10 mouse cellular contexts compared by ENCODE assay signal in genomic region chr1:179853421-179853820, GRCm38 (mm10). TPM values are rescaled to one million over a fixed set of nuclear protein-coding genes. Genes with fewer than 3 reads are reported as not detected.
DNase-seq lines count a peak whose midpoint lies in the region; ATAC-seq and TF ChIP-seq lines count a peak whose summit lies in the region.
"Had no signal": no experiment of that assay in that cellular context is flagged by ENCODE, and none has a peak within 500 bp of the region (broad histone marks: within the 10 kb centered on the region; RNA-seq: fewer than 3 reads in every experiment).

No protein-coding gene starts in this region.

- H3K4me2 ChIP-seq in neural tube, embryonic 15.5 days, result no peak overlapping the region
- H3K4me2 ChIP-seq: stomach, embryonic 15.5 days had no signal

- ATAC-seq in neural tube, embryonic 15.5 days (ENCODE audit: low FRiP score), result no peak

- H3K36me3 ChIP-seq in neural tube, embryonic 15.5 days, result no peaks in the 10 kb centered on the region
- H3K36me3 ChIP-seq: stomach, embryonic 15.5 days had no signal

- H3K27me3 ChIP-seq in neural tube, embryonic 15.5 days (replicated peaks), result no peaks in the 10 kb centered on the region
- H3K27me3 ChIP-seq: stomach, embryonic 15.5 days had no signal

- no peaks in the 10 kb centered on the region for H3K9me3 ChIP-seq in neural tube, embryonic 15.5 days (replicated peaks)
- H3K9me3 ChIP-seq: stomach, embryonic 15.5 days had no signal

- WGBS in neural tube, embryonic 15.5 days, result 38% methylated on average over 4 of the region's 4 CpGs

- no peak overlapping the region for H3K4me3 ChIP-seq in gastrocnemius, adult 2 months
- H3K4me3 ChIP-seq in neural tube, embryonic 15.5 days (replicated peaks), result no peak overlapping the region
- H3K4me3 ChIP-seq: stomach, embryonic 15.5 days had no signal

- TF ChIP-seq CTCF in gastrocnemius, adult 2 months (IDR thresholded peaks at IDR 0.05), result peak; percentile 67

- H3K27ac ChIP-seq in gastrocnemius, adult 2 months, result peak overlapping the region; percentile 82
- H3K27ac ChIP-seq in neural tube, embryonic 15.5 days (replicated peaks), result no peak overlapping the region
- H3K27ac ChIP-seq: stomach, embryonic 15.5 days had no signal

- no peak overlapping the region for H3K9ac ChIP-seq in neural tube, embryonic 15.5 days (replicated peaks)
- H3K9ac ChIP-seq: stomach, embryonic 15.5 days had no signal

- DNase-seq in gastrocnemius, adult 2 months, result peak; percentile 48
- no peak for DNase-seq in gastrocnemius, postnatal 10 days
- DNase-seq in ovary, postnatal 36 days (ENCODE audit: low spot score), result peak; percentile 25
- no peak for DNase-seq in ovary, adult 18-20 months (ENCODE audit: low spot score)
- DNase-seq in c-Kit-positive CD71-positive TER-119-negative erythroid progenitor cells, embryonic 14.5 days (ENCODE audit: low read depth), result peak; percentile 71
- peak; percentile 45 for DNase-seq in lung, postnatal 10 days
- no peak for DNase-seq in left cerebral cortex, postnatal 36 days (ENCODE audit: low spot score in 2 of 2)

- intact Hi-C loops in gastrocnemius, adult 2 months (cut with DNase I), result no loop called here
- intact Hi-C loops in left cerebral cortex, postnatal 36 days (cut with DNase I), result no loop called here

- H3K4me1 ChIP-seq in neural tube, embryonic 15.5 days, result peaks cover 4% of the 10 kb centered on the region
- H3K4me1 ChIP-seq: stomach, embryonic 15.5 days had no signal

RNA-seq across cellular contexts. Expression of gene Ahctf1, which starts 49.9 kb away (rescaled TPM):
- total RNA-seq in gastrocnemius, adult 2 months (2021), result 10 to 100 TPM; 18.3 to 19.1 TPM
- 10 to 100 TPM; 21.0 to 25.7 TPM for total RNA-seq in gastrocnemius, postnatal 10 days (2021)
- polyA plus RNA-seq in neural tube, embryonic 15.5 days (2015; fragmentation: Nextera tagmentation; extraction: Ambion mirVana), result 16.2 and 16.7 TPM in 2 replicates
- 10 to 100 TPM; 26.2 to 45.3 TPM for total RNA-seq in left cerebral cortex, postnatal 36 days (2021)

RNA-seq across cellular contexts. Expression of gene Gm10518, which starts 50.2 kb away (rescaled TPM):
- total RNA-seq in gastrocnemius, adult 2 months (2021), result not detected
- not detected for total RNA-seq in gastrocnemius, postnatal 10 days (2021)
- not detected in 2 replicates for polyA plus RNA-seq in neural tube, embryonic 15.5 days (2015; fragmentation: Nextera tagmentation; extraction: Ambion mirVana)
- total RNA-seq in left cerebral cortex, postnatal 36 days (2021), result not detected
- polyA plus RNA-seq: large intestine, adult 2 months had no signal

Comparison
In these comparisons a context has a peak if more than half of its experiments do, and no peak if none do; other contexts are left out.
1. DNase-seq: peak in gastrocnemius, adult 2 months (single experiment), ovary, postnatal 36 days (single experiment), c-Kit-positive CD71-positive TER-119-negative erythroid progenitor cells, embryonic 14.5 days (single experiment) and lung, postnatal 10 days (single experiment); none in gastrocnemius, postnatal 10 days (single experiment), ovary, adult 18-20 months (single experiment) and left cerebral cortex, postnatal 36 days (0 of 2).